ENCODE assay signal across 9 mouse cellular contexts in genomic region chr10:61399156-61399734, GRCm38 (mm10). TPM values are rescaled to one million over a fixed set of nuclear protein-coding genes. Genes with fewer than 3 reads are reported as not detected.
A peak's percentile ranks its signal among the peaks of the same experiment; 100 is the strongest.
DNase-seq lines count a peak whose midpoint lies in the region; ATAC-seq and TF ChIP-seq lines count a peak whose summit lies in the region.
"Had no signal": no experiment of that assay in that cellular context is flagged by ENCODE, and none has a peak within 500 bp of the region (broad histone marks: within the 10 kb centered on the region; RNA-seq: fewer than 3 reads in every experiment).

No protein-coding gene starts in this region.

- H3K9me3 ChIP-seq in MEL (replicated peaks; ENCODE audit: insufficient read depth, low read length): no peaks in the 10 kb centered on the region
- no peaks in the 10 kb centered on the region for H3K9me3 ChIP-seq in forebrain, embryonic 14.5 days (replicated peaks; ENCODE audit: control insufficient read depth, low read length)
- H3K9me3 ChIP-seq in lung, embryonic 16.5 days (ENCODE audit: control insufficient read depth, low read length): no peaks in the 10 kb centered on the region

- H3K9ac ChIP-seq in MEL (ENCODE audit: control insufficient read depth, low read depth, low read length, poor library complexity, severe bottlenecking): peak overlapping the region; percentile 39; the same call in 1 of the 2 replicates
- H3K9ac ChIP-seq in forebrain, embryonic 14.5 days (ENCODE audit: low read length): no peak overlapping the region
- peak overlapping the region; percentile 46; the same call in 1 of the 2 replicates for H3K9ac ChIP-seq in lung, embryonic 16.5 days (ENCODE audit: low read length)

- ATAC-seq in forebrain, embryonic 14.5 days: peak; percentile 80
- peak; percentile 83 for ATAC-seq in lung, embryonic 16.5 days (ENCODE audit: low read depth)

- peak; percentile 83 to 92 (median 87) for TF ChIP-seq CTCF in MEL (IDR thresholded peaks at IDR 0.05 in 2 of 3, conservative IDR thresholded peaks at IDR 0.05 in 1 of 3; ENCODE audit: control insufficient read depth in 1 of 3, insufficient read depth in 1 of 3, low read depth in 2 of 3, low read length in 3 of 3, poor library complexity in 1 of 3, severe bottlenecking in 1 of 3)
- TF ChIP-seq CTCF in layer of hippocampus, adult 2 months (conservative IDR thresholded peaks at IDR 0.05): peak; percentile 94

- H3K4me2 ChIP-seq in forebrain, embryonic 14.5 days (ENCODE audit: low read length): no peak overlapping the region
- H3K4me2 ChIP-seq in lung, embryonic 16.5 days (ENCODE audit: low read depth, low read length): no peak overlapping the region

- H3K36me3 ChIP-seq in MEL (ENCODE audit: control insufficient read depth in 1 of 2, insufficient read depth in 2 of 2, low read length in 2 of 2): no peaks in the 10 kb centered on the region
- no peaks in the 10 kb centered on the region for H3K36me3 ChIP-seq in forebrain, embryonic 14.5 days (ENCODE audit: control insufficient read depth, insufficient read depth, low read length)
- H3K36me3 ChIP-seq in lung, embryonic 16.5 days (ENCODE audit: control insufficient read depth, insufficient read depth, low read length): no peaks in the 10 kb centered on the region

- no peak for TF ChIP-seq EP300 in MEL (IDR thresholded peaks at IDR 0.05; ENCODE audit: low read depth in 1 of 2, low read length in 2 of 2)

- H3K79me2 ChIP-seq in MEL (ENCODE audit: control insufficient read depth, insufficient read depth, low read length, poor library complexity): no peaks in the 10 kb centered on the region

- peak; percentile 69 for TF ChIP-seq RAD21 in MEL (IDR thresholded peaks at IDR 0.05; ENCODE audit: low read depth, low read length)

- peak; percentile 86 for DNase-seq in MEL (ENCODE audit: low read depth, low spot score)
- DNase-seq in cerebellum, adult 11 months: peak; percentile 52
- peak; percentile 91 for DNase-seq in forebrain, embryonic 14.5 days (ENCODE audit: low spot score)
- peak; percentile 84 for DNase-seq in heart, postnatal 4 days
- DNase-seq in layer of hippocampus, adult 2 months (ENCODE audit: low spot score in 2 of 2): peak; percentile 66 to 78
- DNase-seq in retina, postnatal 7 days (ENCODE audit: low read depth, low spot score): peak; percentile 72
- DNase-seq in urinary bladder, postnatal 36 days (ENCODE audit: low spot score in 2 of 2): peak; percentile 38 to 61

- H3K27me3 ChIP-seq in MEL (ENCODE audit: control insufficient read depth in 1 of 2, insufficient read depth in 2 of 2, low read length in 2 of 2): no peaks in the 10 kb centered on the region
- H3K27me3 ChIP-seq in forebrain, embryonic 14.5 days (replicated peaks; ENCODE audit: control insufficient read depth, insufficient read depth, low read length): no peaks in the 10 kb centered on the region
- no peaks in the 10 kb centered on the region for H3K27me3 ChIP-seq in lung, embryonic 16.5 days (ENCODE audit: control insufficient read depth, insufficient read depth, low read depth, low read length)

- H3K4me3 ChIP-seq in MEL (ENCODE audit: control insufficient read depth in 1 of 2, insufficient read depth in 1 of 2, low read depth in 2 of 2, low read length in 2 of 2): no peak overlapping the region
- H3K4me3 ChIP-seq in forebrain, embryonic 14.5 days (ENCODE audit: low read depth, low read length): no peak overlapping the region
- no peak overlapping the region for H3K4me3 ChIP-seq in layer of hippocampus, adult 2 months
- H3K4me3 ChIP-seq in lung, embryonic 16.5 days (ENCODE audit: low read length): no peak overlapping the region
- H3K4me3 ChIP-seq: megakaryocyte, embryonic 14.5 days had no signal

- H3K4me1 ChIP-seq in MEL (ENCODE audit: control insufficient read depth in 1 of 2, insufficient read depth in 2 of 2, low read length in 2 of 2): no peaks in the 10 kb centered on the region
- no peaks in the 10 kb centered on the region for H3K4me1 ChIP-seq in forebrain, embryonic 14.5 days (ENCODE audit: control insufficient read depth, insufficient read depth, low read length)
- H3K4me1 ChIP-seq in lung, embryonic 16.5 days (replicated peaks; ENCODE audit: control insufficient read depth, insufficient read depth, low read length): peaks cover 5% of the 10 kb centered on the region; the same call in 1 of the 2 replicates

- WGBS in forebrain, embryonic 14.5 days: 24% methylated on average over 13 of the region's 13 CpGs
- WGBS in lung, embryonic 16.5 days: 23% methylated on average over 13 of the region's 13 CpGs

- TF ChIP-seq POLR2A in MEL (IDR thresholded peaks at IDR 0.05; ENCODE audit: control insufficient read depth in 1 of 2, insufficient read depth in 1 of 2, low read depth in 1 of 2, low read length in 2 of 2, poor library complexity in 1 of 2): no peak

- no peak overlapping the region for H3K27ac ChIP-seq in MEL (ENCODE audit: control insufficient read depth, low read depth, low read length)
- H3K27ac ChIP-seq in forebrain, embryonic 14.5 days (ENCODE audit: low read depth, low read length): no peak overlapping the region
- no peak overlapping the region for H3K27ac ChIP-seq in layer of hippocampus, adult 2 months
- no peak overlapping the region for H3K27ac ChIP-seq in lung, embryonic 16.5 days (ENCODE audit: low read length)

TF ChIP-seq in MEL, 35 proteins besides CTCF, POLR2A, EP300 and RAD21:
- peak; percentile 67 for TF ChIP-seq SMC3 (IDR thresholded peaks at IDR 0.05; ENCODE audit: low read depth, low read length)
- TF ChIP-seq USF2 (IDR thresholded peaks at IDR 0.05; ENCODE audit: borderline replicate concordance in 1 of 2, insufficient read depth in 1 of 2, low read depth in 1 of 2, low read length in 2 of 2): no peak
- peak; percentile 26; the same call in 1 of the 2 replicates for TF ChIP-seq ELF1 (IDR thresholded peaks at IDR 0.05; ENCODE audit: low read depth, low read length)
- TF ChIP-seq MAX (IDR thresholded peaks at IDR 0.05; ENCODE audit: low read length): no peak
- TF ChIP-seq NRF1 (IDR thresholded peaks at IDR 0.05; ENCODE audit: insufficient read depth, low read depth, low read length, poor library complexity, severe bottlenecking): no peak
- no peak; the same call in 1 of the 2 replicates for TF ChIP-seq HCFC1 (IDR thresholded peaks at IDR 0.05; ENCODE audit: low read depth, low read length)
- no peak for TF ChIP-seq RCOR1 (IDR thresholded peaks at IDR 0.05; ENCODE audit: low read depth, low read length)
- TF ChIP-seq ZC3H11A (IDR thresholded peaks at IDR 0.05; ENCODE audit: low read depth, low read length): peak; percentile 30

RNA-seq across cellular contexts. Expression of gene Pald1, which starts 15.9 kb away (rescaled TPM):
- total RNA-seq in MEL (2012; rRNA removed): 2.9 and 3.0 TPM in 2 replicates
- 1 to 10 TPM in 1 of 2 experiments, not detected in 1; 6.4 TPM for polyA plus RNA-seq in MEL (2012; ENCODE audit: insufficient read depth in 1 of 2, insufficient read length in 2 of 2, low read depth in 1 of 2, low replicate concordance in 2 of 2, missing spikeins in 1 of 2)
- polyA plus RNA-seq in forebrain, embryonic 14.5 days (2014; fragmentation: Nextera tagmentation; extraction: Ambion mirVana): 10.0 and 15.6 TPM in 2 replicates
- 10 to 100 TPM; 38.1 to 38.9 TPM for total RNA-seq in heart, postnatal 4 days (2021)
- 10 to 100 TPM; 15.2 to 16.3 TPM for total RNA-seq in layer of hippocampus, adult 2 months (2021)
- polyA plus RNA-seq in lung, embryonic 16.5 days (2015; fragmentation: Nextera tagmentation; extraction: Ambion mirVana): 49.4 and 49.9 TPM in 2 replicates

RNA-seq across cellular contexts. Expression of gene Nodal, which starts 18.5 kb away (rescaled TPM):
- not detected in 2 replicates for total RNA-seq in MEL (2012; rRNA removed)
- not detected for polyA plus RNA-seq in MEL (2012; ENCODE audit: insufficient read depth in 1 of 2, insufficient read length in 2 of 2, low read depth in 1 of 2, low replicate concordance in 2 of 2, missing spikeins in 1 of 2)
- polyA plus RNA-seq in forebrain, embryonic 14.5 days (2014; fragmentation: Nextera tagmentation; extraction: Ambion mirVana): 0.14 TPM in 1 of 2 replicates, not detected in the other
- total RNA-seq in heart, postnatal 4 days (2021): under 1 TPM; 0.24 to 0.32 TPM
- under 1 TPM; 0.23 to 0.27 TPM for total RNA-seq in layer of hippocampus, adult 2 months (2021)
- polyA plus RNA-seq in lung, embryonic 16.5 days (2015; fragmentation: Nextera tagmentation; extraction: Ambion mirVana): 0.16 and 0.20 TPM in 2 replicates

RNA-seq across cellular contexts. Expression of gene Eif4ebp2, which starts 53.2 kb away (rescaled TPM):
- total RNA-seq in MEL (2012; rRNA removed): 17.0 and 17.1 TPM in 2 replicates
- 100 to 1,000 TPM in 1 of 2 experiments, 10 to 100 TPM in 1; 52.9 to 186 TPM for polyA plus RNA-seq in MEL (2012; ENCODE audit: insufficient read depth in 1 of 2, insufficient read length in 2 of 2, low read depth in 1 of 2, low replicate concordance in 2 of 2, missing spikeins in 1 of 2)
- polyA plus RNA-seq in forebrain, embryonic 14.5 days (2014; fragmentation: Nextera tagmentation; extraction: Ambion mirVana): 50.0 and 51.3 TPM in 2 replicates
- total RNA-seq in heart, postnatal 4 days (2021): 10 to 100 TPM; 95.4 to 95.9 TPM
- total RNA-seq in layer of hippocampus, adult 2 months (2021): 10 to 100 TPM; 47.6 to 57.0 TPM
- polyA plus RNA-seq in lung, embryonic 16.5 days (2015; fragmentation: Nextera tagmentation; extraction: Ambion mirVana): 58.4 and 58.5 TPM in 2 replicates
